Comparison of ENCODE assay signal across 14 mouse cellular contexts in genomic region chr17:5157609-5158008, GRCm38 (mm10).
"Had no signal": no experiment of that assay in that cellular context is flagged by ENCODE, and none has a peak within 500 bp of the region (broad histone marks: within the 10 kb centered on the region; RNA-seq: fewer than 3 reads in every experiment).

No protein-coding gene starts in this region.

- ATAC-seq: liver, postnatal 0 days; midbrain, embryonic 15.5 days had no signal

- H3K27me3 ChIP-seq: limb, embryonic 12.5 days; liver, embryonic 13.5 days; lung, embryonic 15.5 days; megakaryocyte, embryonic 14.5 days; midbrain, embryonic 15.5 days had no signal

- H3K36me3 ChIP-seq: liver, embryonic 13.5 days; midbrain, embryonic 15.5 days had no signal

- DNase-seq: kidney, adult 8-10 months; kidney, postnatal 14 days; liver; liver, embryonic 13.5 days; liver, postnatal 0 days; lung, postnatal 14 days; retina, postnatal 1 day; thymus, postnatal 36 days had no signal

- H3K4me3 ChIP-seq: limb, embryonic 12.5 days; liver, embryonic 13.5 days; lung, embryonic 15.5 days; megakaryocyte, embryonic 14.5 days; midbrain, embryonic 15.5 days had no signal

- H3K4me2 ChIP-seq: limb, embryonic 12.5 days; liver, embryonic 13.5 days; lung, embryonic 15.5 days; midbrain, embryonic 11.5 days; midbrain, embryonic 15.5 days had no signal

- H3K27ac ChIP-seq: limb, embryonic 12.5 days; liver, embryonic 13.5 days; lung, embryonic 15.5 days; macrophage; midbrain, embryonic 15.5 days had no signal

- H3K9ac ChIP-seq: limb, embryonic 12.5 days; liver, embryonic 13.5 days; liver, postnatal 0 days; lung, embryonic 15.5 days; midbrain, embryonic 15.5 days had no signal

- H3K9me3 ChIP-seq: limb, embryonic 12.5 days; liver, embryonic 13.5 days; lung, embryonic 15.5 days; megakaryocyte, embryonic 14.5 days; midbrain, embryonic 15.5 days had no signal
